Mouse (Mus musculus) G1E-ER4 (cell line): Measurements from ENCODE around the gene Prl6a1. TPM values are rescaled to one million over a fixed set of nuclear protein-coding genes. Genes with fewer than 3 reads are reported as not detected.

Experiments used
- GATA1 ChIP-seq: IDR thresholded peaks from one replicate; pipeline ENCODE4 v1.8.0; 2012; ENCODE audit warnings: low read length, inconsistent platforms
- polyA plus RNA-seq: library from polyadenylated mRNA; stranded (reverse); fragments of >175 nt; gene quantifications from 2 replicates; pipeline ENCODE4 v1.2.3, GENCODE M21; 2012

Prl6a1 gene
- not detected in 2 replicates for polyA plus RNA-seq

DNA sequence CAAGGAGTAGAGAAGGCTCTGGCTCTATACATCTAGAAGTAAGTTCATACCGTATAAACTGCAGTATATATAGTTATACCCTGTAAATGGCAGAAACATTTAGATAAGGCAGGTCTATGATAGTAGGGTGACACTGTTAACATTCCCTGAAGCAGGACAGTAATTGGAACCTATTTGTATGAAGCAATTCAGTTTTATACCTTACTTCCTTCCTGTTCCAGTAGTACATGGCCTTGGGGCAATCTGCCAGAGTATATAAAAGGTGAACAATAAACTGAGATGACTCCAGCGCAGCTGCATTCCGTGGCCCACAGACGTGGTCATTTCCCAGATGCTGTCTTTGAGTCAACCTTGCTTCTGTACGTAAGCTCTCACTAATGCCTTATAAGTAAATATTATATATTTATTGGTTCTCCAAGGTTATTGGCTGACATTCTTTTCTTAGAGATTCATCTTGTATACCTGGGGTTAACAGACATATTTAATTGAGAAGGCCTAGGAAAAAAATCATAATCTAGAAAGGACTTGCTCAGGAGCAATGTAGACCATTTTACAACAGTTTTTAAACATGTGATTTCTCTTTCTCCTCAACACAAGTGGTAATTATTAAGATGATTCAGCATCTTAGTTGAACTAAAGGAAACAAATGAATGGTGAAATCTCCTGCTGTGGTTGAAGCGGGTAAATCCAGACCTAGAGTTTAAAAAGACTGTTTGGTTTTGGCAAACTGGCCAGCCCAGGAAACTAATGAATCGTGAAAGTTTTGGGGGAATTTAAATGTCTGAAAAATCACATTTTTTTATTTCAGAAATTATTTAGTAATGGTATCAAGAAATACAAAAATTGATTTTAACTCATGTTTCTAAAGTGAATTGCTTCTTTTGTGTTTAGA, at the start of gene Prl6a1:
Gene Prl6a1 (plus strand): TSS at position 294 of the 892 bp plus-strand sequence.
- TF ChIP-seq GATA1, result no peak

DNA sequence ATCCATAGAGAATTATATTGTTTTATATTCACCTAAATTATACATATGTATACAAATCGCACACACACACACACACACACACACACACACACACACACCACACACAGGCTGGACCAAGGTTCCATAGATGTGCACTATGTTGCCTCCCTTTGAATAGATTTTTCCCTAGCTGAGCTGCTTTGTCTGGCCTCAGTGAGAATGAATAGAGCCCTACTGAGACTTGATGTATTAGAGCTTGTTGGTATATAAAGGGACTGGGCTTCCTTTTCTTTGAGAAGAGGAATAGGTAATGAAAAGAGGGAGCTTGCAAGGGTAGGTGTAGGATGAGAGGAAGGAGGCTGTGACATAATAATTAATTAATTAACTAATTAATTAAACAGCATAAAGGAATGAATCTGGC, 22.6 kb downstream of the Prl6a1 start:
- TF ChIP-seq GATA1, result no peak

GRCm38 (mm10) chr13:27342733-27343275, 30.4 kb downstream of the Prl6a1 start:
- no peak for TF ChIP-seq GATA1

- TF ChIP-seq GATA1, result no peak
Measured at GRCm38 (mm10) chr13:27345373-27345772, 32.9 kb downstream of the Prl6a1 start, which contains the start of gene Prl8a2. Gene Prl8a2, plus strand, starts transcription at chr13:27345673.

Other genes starting within 250 kb of the Prl6a1 start
- gene Prl3d1, start 218.4 kb upstream of the Prl6a1 start, polyA plus RNA-seq, result not detected in 2 replicates
- gene Prl3d2, start 190.9 kb upstream of the Prl6a1 start, polyA plus RNA-seq, result not detected in 2 replicates
- gene Prl3d3, start 155.8 kb upstream of the Prl6a1 start, polyA plus RNA-seq, result not detected in 2 replicates
- gene Prl3c1, start 116.0 kb upstream of the Prl6a1 start, polyA plus RNA-seq, result not detected in 2 replicates
- gene Prl3b1, start 70.8 kb upstream of the Prl6a1 start, polyA plus RNA-seq, result not detected in 2 replicates
- gene Prl3a1, start 53.2 kb upstream of the Prl6a1 start, polyA plus RNA-seq, result not detected in 2 replicates
- gene Prl8a2, start 33.0 kb downstream of the Prl6a1 start, polyA plus RNA-seq, result not detected in 2 replicates
- gene Prl2b1, start 78.2 kb downstream of the Prl6a1 start, polyA plus RNA-seq, result not detected in 2 replicates
- gene Prl8a6, start 126.1 kb downstream of the Prl6a1 start, polyA plus RNA-seq, result not detected in 2 replicates
- gene Prl8a8, start 200.6 kb downstream of the Prl6a1 start, polyA plus RNA-seq, result not detected in 2 replicates